Mouse (Mus musculus) C2C12 (cell line): Measurements from ENCODE around the gene Slc11a2. TPM values are rescaled to one million over a fixed set of nuclear protein-coding genes. Genes with fewer than 3 reads are reported as not detected.
"Not testable (repeated sequence)": the region's sequence is repeated elsewhere in the genome, so short reads cannot be mapped to it uniquely, and the experiment has no call there.

Experiments
- H3K27me3 ChIP-seq: one replicate; pipeline ENCODE4 v1.6.1; 2011; ENCODE audit not compliant: control insufficient read depth, insufficient read depth, insufficient read length
- H3K36me3 ChIP-seq: one replicate; pipeline ENCODE4 v1.6.1; 2011; ENCODE audit not compliant: control insufficient read depth, insufficient read depth
- H3K4me3 ChIP-seq: one replicate; pipeline ENCODE4 v1.5.1; 2011; ENCODE audit warnings: mild to moderate bottlenecking, control low read depth; ENCODE audit not compliant: poor library complexity, insufficient read depth, severe bottlenecking
- H3K79me2 ChIP-seq: one replicate; pipeline ENCODE4 v1.6.1; 2011; ENCODE audit not compliant: control insufficient read depth, insufficient read depth
- H3K79me3 ChIP-seq: one replicate; pipeline ENCODE4 v1.6.1; 2011; ENCODE audit warnings: low read depth, control low read depth
- H3ac ChIP-seq: one replicate; pipeline ENCODE3; 2011; ENCODE audit warnings: low read depth; ENCODE audit not compliant: control insufficient read depth, insufficient read length
- CEBPB ChIP-seq: IDR thresholded peaks from one replicate; pipeline ENCODE4 v1.6.1; 2011; ENCODE audit warnings: low read depth, mild to moderate bottlenecking, control low read depth, moderate library complexity
- CTCF ChIP-seq: IDR thresholded peaks from one replicate; pipeline ENCODE4 v1.5.1; 2011; ENCODE audit not compliant: control insufficient read depth, insufficient read depth, insufficient read length
- FOSL1 ChIP-seq: IDR thresholded peaks from one replicate; pipeline ENCODE4 v1.8.0; 2011; ENCODE audit warnings: mild to moderate bottlenecking, low read length; ENCODE audit not compliant: poor library complexity, insufficient read depth, severe bottlenecking
- MAX ChIP-seq: IDR thresholded peaks from one replicate; pipeline ENCODE4 v1.6.1; 2011; ENCODE audit warnings: mild to moderate bottlenecking, control low read depth
- MYOD1 ChIP-seq: IDR thresholded peaks from one replicate; pipeline ENCODE4 v1.6.1; 2011; ENCODE audit warnings: low read depth; ENCODE audit not compliant: control insufficient read depth, insufficient read length
- MYOG ChIP-seq: IDR thresholded peaks from one replicate; pipeline ENCODE4 v1.6.1; 2011; ENCODE audit not compliant: control insufficient read depth, insufficient read length; ENCODE audit errors: extremely low read depth
- USF1 ChIP-seq: IDR thresholded peaks from one replicate; pipeline ENCODE4 v1.6.1; 2011; ENCODE audit warnings: low read depth, mild to moderate bottlenecking, control low read depth, moderate library complexity
- polyA plus RNA-seq: library from polyadenylated mRNA; unstranded; fragments of >200 nt; fragmentation: generic; extraction: Trizol; gene quantifications from one replicate; pipeline ENCODE4 v1.2.1, GENCODE M21; 2012; ENCODE audit warnings: missing spikeins

Gene Slc11a2
- polyA plus RNA-seq, 1 experiment, result 34.3 TPM

DNA sequence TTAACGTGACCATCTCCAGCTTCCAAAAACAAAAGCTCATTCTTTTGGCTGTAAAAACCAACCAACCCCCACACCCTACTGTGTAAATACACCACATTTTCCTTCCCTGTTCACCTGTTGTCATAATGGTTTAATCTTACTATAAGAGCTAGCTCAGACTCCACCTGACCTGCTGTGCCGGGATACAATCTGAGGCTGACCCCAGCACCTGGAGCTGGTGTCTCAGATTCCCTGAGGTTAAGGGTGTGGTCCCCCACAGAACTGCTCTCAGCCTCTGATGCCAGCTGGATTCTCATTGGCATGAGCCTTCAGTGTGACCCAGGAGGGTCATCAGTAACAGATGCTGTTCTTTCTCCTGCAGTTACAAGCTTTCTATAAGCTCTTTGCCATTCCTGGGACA, 44.8 kb downstream of the Slc11a2 start:
- H3ac ChIP-seq, result no peak overlapping the region
- peaks cover 10% of the 10 kb centered on the region for H3K27me3 ChIP-seq
- no peaks in the 10 kb centered on the region for H3K79me3 ChIP-seq
- H3K79me2 ChIP-seq, result no peaks in the 10 kb centered on the region
- no peak for TF ChIP-seq MYOD1
- no peak for TF ChIP-seq USF1
- no peak for TF ChIP-seq MAX
- TF ChIP-seq CTCF, result no peak
- TF ChIP-seq CEBPB, result no peak
- no peak for TF ChIP-seq FOSL1
- no peak for TF ChIP-seq MYOG
- no peaks in the 10 kb centered on the region for H3K36me3 ChIP-seq
- no peak overlapping the region for H3K4me3 ChIP-seq

- TF ChIP-seq MAX (no peak), MYOD1 (no peak), MYOG (no peak), CTCF (no peak), USF1 (no peak), FOSL1 (no peak), CEBPB (no peak)
- Histone ChIP-seq H3K36me3 (no peaks in the 10 kb centered on the region), H3K27me3 (peaks cover 10% of the 10 kb centered on the region), H3K4me3 (no peak overlapping the region), H3K79me3 (no peaks in the 10 kb centered on the region), H3ac (no peak overlapping the region), H3K79me2 (no peaks in the 10 kb centered on the region)
Observed at GRCm38 (mm10) chr15:100379658-100380057, 45.2 kb downstream of the Slc11a2 start.

GRCm38 (mm10) chr15:100377847-100378505, 46.9 kb downstream of the Slc11a2 start:
- not testable (repeated sequence) for H3K36me3 ChIP-seq, H3K27me3 ChIP-seq, H3K4me3 ChIP-seq, H3K79me3 ChIP-seq, H3K79me2 ChIP-seq, H3ac ChIP-seq

DNA sequence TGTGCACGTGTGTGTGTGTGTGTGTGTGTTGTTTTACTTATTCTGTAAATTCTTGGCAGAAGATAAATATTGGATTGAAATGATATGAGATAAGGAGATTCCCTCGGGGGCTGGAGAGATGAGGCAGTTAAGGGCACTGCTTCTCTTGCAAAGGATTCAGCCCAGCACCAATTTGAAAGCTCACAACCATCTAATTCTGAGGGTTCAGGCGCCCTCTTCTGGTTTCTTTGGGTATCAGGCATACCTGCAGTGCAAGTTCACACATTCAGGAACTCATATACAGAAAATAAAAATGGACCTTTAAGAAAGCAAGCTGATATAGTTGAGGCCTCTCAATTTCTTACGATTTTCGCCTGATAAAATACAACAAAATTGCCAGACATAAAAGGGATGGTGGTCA, 49.8 kb downstream of the Slc11a2 start:
- H3K36me3 ChIP-seq, result no peaks in the 10 kb centered on the region
- no peaks in the 10 kb centered on the region for H3K79me3 ChIP-seq
- H3ac ChIP-seq, result no peak overlapping the region
- peaks cover 4% of the 10 kb centered on the region for H3K27me3 ChIP-seq
- H3K79me2 ChIP-seq, result no peaks in the 10 kb centered on the region
- TF ChIP-seq CTCF (peak; percentile 36), FOSL1 (no peak)
- no peak overlapping the region for H3K4me3 ChIP-seq

- Histone ChIP-seq H3K79me3 (no peaks in the 10 kb centered on the region), H3K4me3 (no peak overlapping the region), H3K79me2 (no peaks in the 10 kb centered on the region), H3K27me3 (peaks cover 54% of the 10 kb centered on the region), H3K36me3 (no peaks in the 10 kb centered on the region), H3ac (no peak overlapping the region)
- TF ChIP-seq MYOG, result no peak
- no peak for TF ChIP-seq USF1
- TF ChIP-seq CTCF, result no peak
- no peak for TF ChIP-seq FOSL1
- TF ChIP-seq MAX, result no peak
- TF ChIP-seq MYOD1, result no peak
- TF ChIP-seq CEBPB, result no peak
Observed at GRCm38 (mm10) chr15:100367119-100367518, 57.8 kb downstream of the Slc11a2 start.

DNA sequence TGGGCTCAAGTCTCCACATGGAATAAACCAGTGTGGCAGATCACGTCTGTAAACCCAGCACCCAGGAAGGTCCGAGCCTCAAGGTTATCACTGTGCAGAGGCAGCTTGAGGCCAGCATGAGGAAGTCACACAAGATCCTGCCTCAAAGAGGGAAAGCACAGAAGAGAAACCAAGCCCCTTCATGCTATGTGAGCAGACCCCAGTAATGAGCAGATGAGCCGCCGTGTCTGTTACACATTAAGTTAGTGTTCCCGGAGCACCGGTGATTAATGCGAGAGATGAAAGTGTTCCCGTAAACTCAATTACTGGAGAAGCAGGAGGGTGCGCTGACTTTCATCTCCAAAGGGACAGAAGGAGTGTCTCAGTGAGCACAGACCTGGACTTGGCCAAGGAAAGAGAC, 58.9 kb downstream of the Slc11a2 start:
- H3K79me2 ChIP-seq, H3K79me3 ChIP-seq, H3ac ChIP-seq, H3K4me3 ChIP-seq, H3K36me3 ChIP-seq: not testable (repeated sequence)
- H3K27me3 ChIP-seq, result peaks cover 59% of the 10 kb centered on the region

DNA sequence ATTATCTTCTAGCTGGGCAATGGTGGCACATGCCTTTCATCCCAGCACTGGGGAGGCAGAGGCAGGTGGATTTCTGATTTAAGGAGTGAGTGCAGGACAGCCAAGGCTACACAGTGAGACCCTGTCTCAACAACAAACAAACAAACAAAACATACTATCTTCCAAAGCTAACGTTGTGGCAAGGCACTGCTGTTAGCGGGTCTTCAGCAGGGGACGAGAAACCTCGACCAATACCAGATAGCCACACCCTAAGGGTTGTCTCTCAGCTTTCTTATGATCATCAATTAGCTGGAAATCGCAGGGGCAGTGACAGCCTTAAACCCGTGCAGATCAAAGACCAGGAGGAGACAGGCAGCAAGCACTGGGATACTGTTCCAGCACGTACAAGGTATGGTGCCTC, 60.6 kb downstream of the Slc11a2 start, which contains the start of gene Higd1c:
Gene Higd1c, plus strand, starts transcription at position 301 of the 400 bp plus-strand sequence.
- H3K79me2 ChIP-seq, result no peaks in the 10 kb centered on the region
- TF ChIP-seq CEBPB, result no peak
- TF ChIP-seq MYOD1, result no peak
- TF ChIP-seq USF1, result no peak
- TF ChIP-seq MAX, result no peak
- no peak for TF ChIP-seq CTCF
- TF ChIP-seq MYOG, result no peak
- no peak for TF ChIP-seq FOSL1
- H3K4me3 ChIP-seq, result no peak within 1 kb of the TSS
- H3ac ChIP-seq, result no peak within 1 kb of the TSS
- H3K36me3 ChIP-seq, result no peaks in the 10 kb centered on the region
- no peaks in the 10 kb centered on the region for H3K79me3 ChIP-seq
- H3K27me3 ChIP-seq, result peaks cover 63% of the 10 kb centered on the region
